Mouse (Mus musculus) limb, embryonic 14.5 days (tissue): Measurements from ENCODE around the gene Psmb6. TPM values are rescaled to one million over a fixed set of nuclear protein-coding genes. Genes with fewer than 3 reads are reported as not detected.
A peak's percentile ranks its signal among the peaks of the same experiment; 100 is the strongest.

ENCODE experiments used
- ATAC-seq: fragments of 200-750 bp; cut with Nextera tagmentation; 2 replicates; pipeline ENCODE4 v1.8.0; 2017; ENCODE audit warnings: low read depth, moderate number of reproducible peaks, moderate TSS enrichment; ENCODE audit not compliant: low FRiP score
- DNase-seq: peaks from one replicate; pipeline ENCODE4 v3.0.0-alpha.2; 2015; ENCODE audit warnings: low spot score
- H3K27ac ChIP-seq: fragments of 300-500 bp; sonication (generic); replicated peaks from 2 replicates; pipeline ENCODE4 v1.5.1; 2014; ENCODE audit warnings: low read depth, mild to moderate bottlenecking, low read length, moderate library complexity, mixed read lengths
- H3K27me3 ChIP-seq: fragments of 300-500 bp; sonication (generic); 2 replicates; pipeline ENCODE4 v1.6.1; 2014; ENCODE audit warnings: low read length, mixed read lengths; ENCODE audit not compliant: control insufficient read depth, insufficient read depth
- H3K36me3 ChIP-seq: fragments of 300-500 bp; sonication (generic); 2 replicates; pipeline ENCODE4 v1.6.1; 2014; ENCODE audit warnings: mild to moderate bottlenecking, low read length, moderate library complexity, mixed read lengths; ENCODE audit not compliant: control insufficient read depth, insufficient read depth
- H3K4me1 ChIP-seq: fragments of 300-500 bp; sonication (generic); 2 replicates; pipeline ENCODE4 v1.6.1; 2014; ENCODE audit warnings: antibody characterized with exemption, low read length, mixed read lengths; ENCODE audit not compliant: control insufficient read depth, insufficient read depth
- H3K4me2 ChIP-seq: fragments of 300-500 bp; sonication (generic); replicated peaks from 2 replicates; pipeline ENCODE4 v1.6.1; 2014; ENCODE audit warnings: low read depth, mild to moderate bottlenecking, low read length, moderate library complexity; ENCODE audit not compliant: severe bottlenecking
- H3K4me3 ChIP-seq: fragments of 300-500 bp; sonication (generic); replicated peaks from 2 replicates; pipeline ENCODE4 v1.5.1; 2014; ENCODE audit warnings: low read length
- H3K9ac ChIP-seq: fragments of 300-500 bp; sonication (generic); 2 replicates; pipeline ENCODE4 v1.6.1; 2014; ENCODE audit warnings: mild to moderate bottlenecking, low read depth, low read length, moderate library complexity; ENCODE audit not compliant: severe bottlenecking
- H3K9me3 ChIP-seq: fragments of 300-500 bp; sonication (generic); 2 replicates; pipeline ENCODE4 v1.6.1; 2016; ENCODE audit warnings: low read length; ENCODE audit not compliant: control insufficient read depth
- POLR2A ChIP-seq: fragments of 200-500 bp; IDR thresholded peaks from 2 replicates; pipeline ENCODE4 v1.8.0; 2012; ENCODE audit warnings: inconsistent platforms, mild to moderate bottlenecking, moderate library complexity, borderline replicate concordance; ENCODE audit not compliant: insufficient read depth, insufficient read length; ENCODE audit errors: extremely low read depth
- WGBS: fragments of 180-500 bp; shearing (Covaris S2); extraction: QIAGEN DNeasy Blood & Tissue Kit; methylation state at CpG from one replicate; pipeline ENCODE4 v1.1.7; 2014; 5-methylcytosine and 5-hydroxymethylcytosine counted together
- polyA plus RNA-seq, 2 experiments: library from polyadenylated mRNA; depleted of rRNA in 1 of 2; stranded (reverse) in 1 of 2; unstranded in 1 of 2; fragments of >200 nt; fragmentation: Nextera tagmentation in 1 of 2; extraction: Ambion mirVana in 1 of 2; gene quantifications; 2 replicates each; pipeline versions ENCODE4 v1.2.1 to v1.2.3; 2012 to 2014

The Psmb6 gene
- polyA plus RNA-seq, 2 experiments = 421 to 779 TPM

DNA sequence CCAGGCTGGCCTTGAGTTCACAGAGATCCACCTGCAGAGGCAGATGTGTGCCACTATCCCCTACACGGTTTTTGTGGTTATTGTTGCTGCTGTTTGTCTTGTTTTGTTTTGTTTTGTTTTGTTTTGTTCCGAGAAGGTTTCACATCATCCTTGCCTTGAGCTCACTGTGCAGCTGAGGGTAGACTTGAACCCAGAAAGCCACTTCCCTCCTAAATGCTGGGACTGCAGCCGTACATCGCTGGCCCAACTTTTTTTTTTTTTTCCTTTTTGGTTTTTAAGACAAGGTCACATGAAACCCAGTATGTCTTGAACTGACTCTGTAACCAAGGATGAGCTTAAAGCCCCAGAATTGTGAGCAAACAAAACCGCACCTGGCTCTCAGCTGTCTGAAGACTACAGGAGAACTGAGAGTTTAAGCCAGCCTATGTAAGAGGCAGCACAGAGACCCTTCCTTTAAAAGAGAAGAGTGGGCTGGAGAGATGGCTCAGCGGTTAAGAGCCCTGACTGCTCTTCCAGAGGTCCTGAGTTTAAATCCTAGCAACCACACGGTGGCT, 18.1 kb upstream of the Psmb6 start:
- TF ChIP-seq POLR2A = no peak
- no peak overlapping the region for H3K4me2 ChIP-seq
- H3K9ac ChIP-seq = no peak overlapping the region
- no peaks in the 10 kb centered on the region for H3K9me3 ChIP-seq
- H3K27me3 ChIP-seq = no peaks in the 10 kb centered on the region
- WGBS = 68% methylated on average over 7 of the region's 7 CpGs
- ATAC-seq (no peak), DNase-seq (no peak)
- no peaks in the 10 kb centered on the region; the same call in 1 of the 2 replicates for H3K4me1 ChIP-seq
- no peaks in the 10 kb centered on the region for H3K36me3 ChIP-seq
- no peak overlapping the region for H3K27ac ChIP-seq
- H3K4me3 ChIP-seq = no peak overlapping the region

DNA sequence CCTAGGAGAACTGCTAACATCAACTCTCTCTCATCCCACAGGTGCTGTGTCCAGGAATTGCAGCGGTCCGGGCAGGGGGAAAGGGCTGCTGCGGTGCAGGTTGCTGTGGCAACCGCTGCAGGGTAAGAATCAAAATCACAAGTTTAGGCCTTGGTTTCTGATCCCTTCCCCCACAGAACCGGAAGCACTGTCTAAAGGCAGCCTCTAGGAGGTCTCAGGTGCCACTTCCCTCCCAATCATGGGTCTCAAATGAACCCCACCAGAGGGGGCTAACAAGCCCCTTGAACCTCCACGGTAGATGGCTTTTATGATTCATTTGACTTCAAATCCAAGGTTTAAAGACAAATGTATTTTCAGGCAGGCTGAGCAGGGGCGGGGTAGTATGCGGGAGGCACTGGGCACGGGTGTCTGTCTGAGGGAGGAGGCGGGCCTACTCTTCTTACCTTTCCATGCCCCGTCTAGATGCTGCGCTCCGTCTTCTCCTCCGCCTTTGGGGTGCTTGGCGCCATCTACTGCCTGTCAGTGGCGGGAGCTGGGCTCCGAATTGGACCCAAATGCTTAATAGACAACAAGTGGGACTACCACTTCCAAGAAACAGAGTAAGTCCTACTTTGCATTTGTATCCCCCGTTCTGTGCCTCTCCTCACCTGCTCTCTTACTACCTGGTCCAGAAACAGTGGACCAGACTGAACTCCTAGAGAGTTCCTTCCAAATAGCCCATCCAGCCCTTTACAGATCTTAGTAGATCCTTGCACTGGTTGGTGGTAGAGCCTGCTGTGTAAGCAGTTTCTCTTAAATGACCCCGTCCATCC, 15.2 kb upstream of the Psmb6 start:
- H3K27me3 ChIP-seq = no peaks in the 10 kb centered on the region
- H3K4me3 ChIP-seq = no peak overlapping the region
- no peaks in the 10 kb centered on the region; the same call in 1 of the 2 replicates for H3K4me1 ChIP-seq
- H3K27ac ChIP-seq = no peak overlapping the region
- H3K9me3 ChIP-seq = no peaks in the 10 kb centered on the region
- no peak for TF ChIP-seq POLR2A
- no peak overlapping the region for H3K9ac ChIP-seq
- H3K4me2 ChIP-seq = peak overlapping the region; percentile 37
- ATAC-seq = peak; percentile 71
- 8% methylated on average over 19 of the region's 19 CpGs for WGBS
- no peak for DNase-seq
- H3K36me3 ChIP-seq = no peaks in the 10 kb centered on the region

DNA sequence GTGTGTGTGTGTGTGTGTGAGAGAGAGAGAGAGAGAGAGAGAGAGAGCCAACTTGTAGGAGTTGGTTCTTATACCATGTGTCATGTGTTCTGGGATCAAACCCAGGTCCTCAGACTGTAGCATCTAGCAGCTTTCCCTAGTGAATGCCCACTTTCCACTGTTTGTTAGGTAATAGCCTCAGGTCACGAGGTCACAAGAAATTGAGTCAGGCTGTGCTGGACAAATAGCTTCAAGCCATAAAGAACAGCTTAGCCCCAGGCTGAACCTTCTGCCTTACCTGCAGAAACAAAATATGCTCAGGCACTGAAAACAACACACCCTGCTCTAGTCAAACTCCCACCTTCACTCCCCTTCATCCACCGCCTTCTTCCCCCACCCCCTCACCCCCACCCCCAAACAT, 13.9 kb upstream of the Psmb6 start:
- Histone ChIP-seq H3K4me1 (no peaks in the 10 kb centered on the region; the same call in 1 of the 2 replicates), H3K27ac (no peak overlapping the region), H3K9ac (no peak overlapping the region), H3K4me2 (no peak overlapping the region), H3K36me3 (no peaks in the 10 kb centered on the region), H3K4me3 (no peak overlapping the region), H3K9me3 (no peaks in the 10 kb centered on the region), H3K27me3 (no peaks in the 10 kb centered on the region)
- 71% methylated on average over 2 of the region's 2 CpGs for WGBS
- TF ChIP-seq POLR2A = no peak
- DNase-seq = no peak
- ATAC-seq = no peak

DNA sequence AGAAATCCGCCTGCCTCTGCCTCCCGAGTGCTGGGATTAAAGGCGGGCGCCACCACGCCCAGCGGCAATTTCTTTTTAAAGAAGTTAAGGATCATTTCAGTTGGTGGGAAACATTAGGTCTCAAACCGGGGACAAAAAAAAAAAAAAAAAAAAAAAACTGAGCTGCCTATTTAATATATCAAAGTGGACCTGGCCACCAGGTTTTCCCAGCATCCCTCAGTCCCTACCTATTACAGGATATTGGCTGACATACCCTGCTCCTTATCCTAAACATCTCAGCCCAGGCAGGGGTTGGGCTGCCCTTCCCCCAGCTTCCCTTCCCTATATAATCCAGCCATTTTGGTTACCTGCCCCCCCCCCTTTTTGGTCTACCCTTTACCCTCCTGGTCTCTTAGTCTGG, 13.3 kb upstream of the Psmb6 start:
- no peak for ATAC-seq
- no peak for TF ChIP-seq POLR2A
- Histone ChIP-seq H3K27me3 (no peaks in the 10 kb centered on the region), H3K4me3 (no peak overlapping the region), H3K27ac (no peak overlapping the region), H3K4me2 (no peak overlapping the region), H3K4me1 (no peaks in the 10 kb centered on the region; the same call in 1 of the 2 replicates), H3K9ac (no peak overlapping the region), H3K9me3 (no peaks in the 10 kb centered on the region), H3K36me3 (no peaks in the 10 kb centered on the region)
- WGBS = 91% methylated on average over 7 of the region's 7 CpGs
- DNase-seq = no peak

DNA sequence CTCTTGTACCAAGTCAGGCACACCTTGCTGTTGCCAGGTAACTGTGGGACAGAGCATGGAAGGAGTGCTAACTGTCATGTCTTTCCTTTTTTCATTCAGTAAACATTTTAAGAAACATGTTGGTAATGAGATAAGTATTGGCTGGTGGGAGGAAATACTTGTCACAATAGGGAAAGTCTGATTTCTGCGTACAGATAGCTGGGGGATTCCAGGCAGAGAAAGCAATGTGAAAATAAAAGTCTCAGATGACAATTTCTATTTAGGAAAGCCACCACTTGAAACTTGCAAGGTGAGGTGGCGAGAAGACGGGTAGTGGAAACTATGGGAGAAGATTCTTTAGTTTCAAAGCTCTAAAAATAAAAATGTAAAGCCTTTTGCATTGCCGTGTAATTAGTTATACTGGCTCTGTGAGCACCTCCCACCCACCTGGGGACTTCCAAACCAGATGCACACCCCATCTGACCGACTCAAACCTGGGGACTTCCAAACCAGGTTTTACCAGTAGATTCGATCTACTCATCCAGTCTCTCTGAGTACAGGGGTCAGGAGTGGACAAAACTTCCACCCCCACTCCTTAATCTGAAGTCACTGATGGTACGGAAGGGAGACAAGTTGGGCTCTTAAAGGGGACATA, 12.3 kb upstream of the Psmb6 start:
- Histone ChIP-seq H3K9me3 (no peaks in the 10 kb centered on the region), H3K4me3 (no peak overlapping the region), H3K27me3 (no peaks in the 10 kb centered on the region), H3K36me3 (no peaks in the 10 kb centered on the region), H3K27ac (no peak overlapping the region), H3K4me2 (no peak overlapping the region), H3K4me1 (no peaks in the 10 kb centered on the region; the same call in 1 of the 2 replicates), H3K9ac (no peak overlapping the region)
- ATAC-seq (no peak), DNase-seq (no peak)
- no peak for TF ChIP-seq POLR2A
- WGBS = 78% methylated on average over 7 of the region's 7 CpGs
